Mouse (Mus musculus): ENCODE data around the gene Slc38a2. TPM values are rescaled to one million over a fixed set of nuclear protein-coding genes. Genes with fewer than 3 reads are reported as not detected.
A peak's percentile ranks its signal among the peaks of the same experiment; 100 is the strongest.

The Slc38a2 gene
- total RNA-seq (2021), result 10 to 100 TPM; 60.6 to 69.2 TPM
- long read RNA-seq, experiment 1, full-length matches to known transcripts, result 17 of 41 reads
- long read RNA-seq, experiment 1, partial matches to known transcripts, result 14 of 41 reads
- long read RNA-seq, experiment 1, other reads (novel, unspliced or antisense), result 10 of 41 reads
- long read RNA-seq, experiment 2, full-length matches to known transcripts, result 12 of 24 reads
- long read RNA-seq, experiment 2, partial matches to known transcripts, result 11 of 24 reads
- long read RNA-seq, experiment 2, other reads (novel, unspliced or antisense), result 1 of 24 reads

DNA sequence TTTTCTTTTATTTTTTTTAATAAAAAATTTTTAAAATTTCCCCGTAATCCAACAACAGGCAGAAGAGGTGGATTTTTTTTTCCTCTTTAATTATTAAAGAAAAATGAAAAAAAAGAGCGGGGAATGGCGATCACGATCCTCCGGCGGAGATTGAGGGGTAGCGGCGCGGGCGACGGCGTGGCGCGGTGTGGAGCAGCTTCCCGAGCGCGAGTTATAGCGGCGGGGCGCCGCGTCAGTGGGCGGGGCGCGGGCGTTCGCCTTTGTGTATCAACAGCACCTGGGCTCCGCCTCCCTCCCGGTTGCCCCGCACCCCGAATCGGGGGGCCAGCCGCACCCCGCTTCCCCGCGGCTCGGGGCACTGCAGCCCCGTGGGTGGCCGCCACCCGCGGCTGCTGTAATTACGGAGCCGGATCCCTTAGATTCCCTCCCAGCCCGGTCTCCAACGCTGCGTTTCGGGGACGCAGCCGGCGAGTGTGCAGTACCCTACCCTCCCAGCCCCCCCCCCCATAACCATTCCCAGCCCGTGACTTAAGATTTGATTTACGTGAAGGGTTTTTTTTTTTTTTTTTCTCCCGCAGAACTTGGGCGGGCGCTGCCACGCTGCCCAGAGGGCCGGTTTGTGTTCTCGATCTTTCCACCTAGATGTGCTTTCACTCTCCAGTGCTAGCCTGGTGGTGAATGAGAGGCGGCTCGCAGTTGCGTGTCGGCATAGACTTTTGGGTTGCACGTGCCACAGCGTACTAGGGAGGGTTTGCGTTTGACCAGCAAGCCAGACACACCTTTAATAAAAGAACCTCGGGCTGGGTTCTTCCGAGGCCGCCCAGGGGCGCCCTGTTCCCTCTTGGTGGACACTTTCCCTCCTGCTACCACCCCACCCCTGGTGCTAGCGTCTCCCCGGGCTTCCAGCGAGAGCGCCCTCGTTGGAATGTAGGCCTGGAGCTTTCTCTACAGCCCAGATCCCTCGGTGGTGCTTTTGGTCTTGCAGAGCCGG is at the start of gene Slc38a2:
Gene Slc38a2 (minus strand): TSS at position 210 of the 991 bp plus-strand sequence.
- intact Hi-C loops (cut with DNase I), result no loop called here
- peak; percentile 84 to 86 for DNase-seq (ENCODE audit: low spot score in 2 of 2)

- intact Hi-C loops (cut with DNase I), result no loop called here
- peak; percentile 14 to 49 for DNase-seq (ENCODE audit: low spot score in 2 of 2)
Measured at GRCm38 (mm10) chr15:96749101-96749500, 49.6 kb upstream of the Slc38a2 start.

- intact Hi-C loops (cut with DNase I), result no loop called here
- DNase-seq (ENCODE audit: low spot score in 2 of 2), result no peak
Measured at GRCm38 (mm10) chr15:96747551-96747950, 48.0 kb upstream of the Slc38a2 start.

- no peak for DNase-seq (ENCODE audit: low spot score in 2 of 2)
- intact Hi-C loops (cut with DNase I), result no loop called here
Measured at GRCm38 (mm10) chr15:96746986-96747385, 47.5 kb upstream of the Slc38a2 start.

- DNase-seq (ENCODE audit: low spot score in 2 of 2), result no peak
- intact Hi-C loops (cut with DNase I), result no loop called here
Measured at GRCm38 (mm10) chr15:96745299-96745698, 45.8 kb upstream of the Slc38a2 start.

DNA sequence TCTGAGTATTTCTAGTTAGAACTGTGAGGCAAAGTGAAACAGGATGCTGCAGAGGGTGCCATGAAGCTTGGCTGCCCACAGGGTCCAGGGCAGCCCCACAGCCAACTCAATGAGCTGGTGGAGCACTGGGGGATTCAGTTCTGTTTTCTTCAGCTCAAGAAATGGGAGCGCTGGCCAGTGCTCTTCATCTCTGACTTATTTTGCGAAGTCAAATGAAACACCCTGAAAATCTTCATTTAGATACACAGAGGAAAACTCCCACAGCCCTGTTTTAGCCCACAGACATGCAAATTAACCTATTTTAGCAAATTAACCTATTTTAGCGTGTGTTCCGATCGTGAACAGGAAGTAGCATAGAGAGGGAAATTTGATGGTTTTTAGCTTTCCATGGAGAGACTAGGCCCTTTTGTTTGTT is 45.4 kb upstream of the Slc38a2 start:
- intact Hi-C loops (cut with DNase I), result no loop called here

GRCm38 (mm10) chr15:96744153-96744881 is 44.8 kb upstream of the Slc38a2 start:
- intact Hi-C loops (cut with DNase I), result no loop called here
- DNase-seq (ENCODE audit: low spot score in 2 of 2), result no peak

More for the DNA sequence above, 45.4 kb upstream of the Slc38a2 start:
- DNase-seq (ENCODE audit: low spot score in 2 of 2), result no peak

- no peak for DNase-seq (ENCODE audit: low spot score in 2 of 2)
- intact Hi-C loops (cut with DNase I), result no loop called here
Measured at GRCm38 (mm10) chr15:96743257-96743656, 43.7 kb upstream of the Slc38a2 start.

GRCm38 (mm10) chr15:96742591-96743241 is 43.2 kb upstream of the Slc38a2 start:
- DNase-seq (ENCODE audit: low spot score in 2 of 2), result no peak
- intact Hi-C loops (cut with DNase I), result no loop called here

GRCm38 (mm10) chr15:96740865-96741561 is 41.5 kb upstream of the Slc38a2 start:
- DNase-seq (ENCODE audit: low spot score in 2 of 2), result no peak
- intact Hi-C loops (cut with DNase I), result no loop called here

DNA sequence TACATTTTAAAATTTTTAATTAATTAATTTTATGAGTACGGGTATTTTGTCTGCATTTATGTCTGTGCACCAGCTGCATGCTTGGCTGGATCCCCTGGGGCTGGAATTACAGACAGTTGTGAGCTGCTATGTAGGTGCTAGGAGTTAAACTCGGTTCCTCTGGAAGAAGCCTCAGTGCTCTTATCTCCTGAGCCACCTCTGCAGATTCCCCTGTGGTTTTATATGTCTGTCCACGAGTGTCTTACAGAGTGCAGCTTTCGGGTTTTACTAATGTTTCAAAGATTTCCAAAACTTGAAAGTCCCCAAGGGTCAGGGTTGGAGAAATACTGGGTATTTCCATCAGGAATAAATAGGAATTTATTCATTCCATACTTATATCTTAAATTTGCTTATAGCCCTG is 40.6 kb upstream of the Slc38a2 start:
- DNase-seq (ENCODE audit: low spot score in 2 of 2), result no peak
- intact Hi-C loops (cut with DNase I), result no loop called here

- intact Hi-C loops (cut with DNase I), result no loop called here
- no peak for DNase-seq (ENCODE audit: low spot score in 2 of 2)
Measured at GRCm38 (mm10) chr15:96736663-96737385, 37.3 kb upstream of the Slc38a2 start.

DNA sequence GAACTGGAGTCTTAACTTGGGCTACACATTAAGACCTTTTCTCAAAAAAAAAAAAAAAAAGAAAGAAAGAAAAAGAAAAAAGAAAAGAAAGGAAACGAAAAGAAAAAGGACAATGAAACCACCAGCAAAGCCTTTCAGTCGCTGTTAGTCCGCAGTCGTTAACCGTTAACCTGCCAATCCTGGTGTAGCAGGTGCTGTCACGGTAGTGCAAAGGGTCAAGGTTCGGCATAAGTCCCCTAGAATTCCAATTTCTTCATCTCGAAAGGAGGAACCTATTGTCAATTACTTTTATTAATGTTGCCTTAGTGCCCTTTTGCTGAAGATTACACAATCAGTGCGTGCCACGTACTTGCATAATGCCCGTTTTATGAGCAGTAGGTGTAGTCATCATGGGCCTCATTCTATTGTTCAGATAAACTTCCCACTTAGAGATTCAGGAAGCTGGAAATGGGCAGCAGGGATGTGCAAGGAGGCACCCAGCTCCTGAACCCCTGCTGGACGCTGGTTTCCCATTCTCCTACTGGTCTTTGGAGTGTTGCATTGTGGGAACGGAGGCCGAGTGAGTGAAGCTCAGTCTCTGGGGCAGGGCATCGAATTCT is 36.1 kb upstream of the Slc38a2 start:
- intact Hi-C loops (cut with DNase I), result no loop called here
- no peak for DNase-seq (ENCODE audit: low spot score in 2 of 2)

DNA sequence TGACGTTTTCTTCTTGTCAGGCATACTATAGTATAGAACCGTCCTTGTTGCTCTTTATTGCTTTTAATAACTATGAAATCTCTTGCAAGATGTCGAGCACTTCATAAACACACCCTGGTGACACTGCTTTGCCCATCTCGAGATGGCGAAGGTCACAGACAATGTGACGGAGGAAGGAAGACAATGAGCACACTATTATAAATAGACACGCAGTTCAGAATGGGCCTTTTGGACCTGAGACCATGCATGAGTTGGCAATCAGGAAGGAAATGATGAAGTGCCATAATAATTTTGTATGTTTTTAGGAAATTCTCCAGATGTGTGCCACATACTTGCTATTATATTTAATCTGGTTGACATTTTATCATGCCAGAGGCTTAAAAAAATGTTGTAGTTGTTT is 34.9 kb upstream of the Slc38a2 start:
- intact Hi-C loops (cut with DNase I), result no loop called here
- DNase-seq (ENCODE audit: low spot score in 2 of 2), result no peak

DNA sequence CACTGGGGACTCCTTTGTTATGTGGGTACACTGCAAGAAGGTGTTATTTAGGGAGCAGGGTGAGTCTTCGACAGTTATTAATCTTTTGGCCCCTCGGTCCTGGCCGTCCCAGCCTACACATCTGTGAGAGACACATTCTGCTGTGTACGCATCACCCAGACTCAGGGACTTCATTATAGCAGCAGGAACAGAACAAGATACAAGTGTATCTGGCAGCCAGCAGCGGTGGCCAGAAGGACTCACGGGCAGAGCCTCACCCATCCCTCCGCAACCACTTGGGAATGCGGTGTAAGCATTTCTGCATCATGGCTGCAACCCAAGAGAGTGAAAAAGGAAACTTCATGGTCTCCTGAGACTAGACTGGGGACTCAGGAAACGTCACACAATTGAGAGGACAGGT is 30.9 kb upstream of the Slc38a2 start:
- no peak for DNase-seq (ENCODE audit: low spot score in 2 of 2)
- intact Hi-C loops (cut with DNase I), result no loop called here

DNA sequence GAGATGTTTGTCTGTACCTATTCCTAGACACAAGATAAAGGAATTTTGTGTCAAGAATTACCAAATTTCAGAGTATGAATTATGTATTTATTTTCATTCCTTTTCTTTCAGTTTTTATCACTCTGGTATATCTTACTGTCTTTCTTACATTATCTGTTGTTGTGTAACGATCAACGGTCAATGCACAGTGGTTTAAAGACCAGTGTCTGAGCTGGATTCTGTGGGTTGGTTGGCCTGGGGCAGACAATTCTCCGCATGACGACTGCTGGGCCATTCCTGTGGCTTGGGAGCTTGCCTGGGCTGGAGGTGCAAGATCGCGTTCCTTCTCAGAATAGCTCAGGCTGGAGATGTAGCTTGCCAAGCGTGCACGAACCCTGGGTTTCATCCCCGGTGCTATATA is 30.3 kb upstream of the Slc38a2 start:
- no peak for DNase-seq (ENCODE audit: low spot score in 2 of 2)
- intact Hi-C loops (cut with DNase I), result no loop called here

GRCm38 (mm10) chr15:96728993-96729392 is 29.5 kb upstream of the Slc38a2 start:
- intact Hi-C loops (cut with DNase I), result no loop called here

DNA sequence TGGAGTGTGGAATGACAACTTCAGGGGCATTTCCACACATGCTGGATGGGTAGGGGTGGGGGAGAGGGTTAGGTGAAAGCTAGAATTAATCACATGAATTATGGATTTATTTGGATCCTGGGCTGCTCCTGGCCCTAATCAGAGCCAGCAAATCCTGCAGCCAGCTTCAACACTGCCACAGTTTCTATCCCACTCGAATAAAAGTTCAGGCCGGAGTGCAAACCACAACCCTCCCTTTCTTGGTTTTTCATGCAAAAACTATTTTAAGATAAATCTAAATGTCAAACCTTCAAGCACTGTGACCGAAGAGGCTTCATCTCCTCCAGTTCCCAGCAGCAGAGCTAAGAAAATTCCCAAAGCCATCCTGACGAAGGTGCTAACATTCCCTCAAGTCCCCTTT is 28.8 kb upstream of the Slc38a2 start:
- intact Hi-C loops (cut with DNase I), result no loop called here
- DNase-seq (ENCODE audit: low spot score in 2 of 2), result no peak

More at GRCm38 (mm10) chr15:96728993-96729392, 29.5 kb upstream of the Slc38a2 start:
- DNase-seq (ENCODE audit: low spot score in 2 of 2), result no peak

Data from left cerebral cortex, postnatal 14 days (tissue).